Mouse (Mus musculus) adrenal gland, postnatal 10 days (tissue): ENCODE results near the gene Tubb1. TPM values are rescaled to one million over a fixed set of nuclear protein-coding genes. Genes with fewer than 3 reads are reported as not detected.

ENCODE experiments used
- DNase-seq: peaks from one replicate; pipeline ENCODE4 v3.0.0; 2021; ENCODE audit warnings: mixed read lengths
- total RNA-seq, 2 experiments: library from RNA; stranded (reverse); gene quantifications; 2 replicates each; pipeline ENCODE4 v1.2.3; 2021

The Tubb1 gene
- total RNA-seq, 2 experiments from 2014 or later = 1.0 to 1.3 TPM

DNA sequence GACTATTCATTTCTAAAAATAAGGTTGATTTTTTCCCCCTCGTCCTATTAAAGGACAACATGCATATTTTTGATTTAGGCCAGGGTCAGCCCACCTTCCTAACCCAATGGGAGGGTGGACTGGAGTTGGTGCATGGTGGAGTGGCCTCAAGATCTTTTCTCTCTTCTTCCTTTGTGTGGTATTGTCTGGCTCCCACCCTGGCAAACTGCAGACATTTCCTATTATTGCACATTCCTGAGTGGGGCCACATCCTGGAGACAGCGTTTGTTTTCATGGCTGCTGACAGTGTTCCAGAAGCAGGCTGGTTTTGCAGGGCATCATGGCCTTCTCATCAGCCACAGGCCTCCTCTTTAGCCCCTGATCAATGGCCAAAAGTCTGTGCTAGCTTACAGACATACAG is 7.4 kb upstream of the Tubb1 start:
- DNase-seq = no peak

DNA sequence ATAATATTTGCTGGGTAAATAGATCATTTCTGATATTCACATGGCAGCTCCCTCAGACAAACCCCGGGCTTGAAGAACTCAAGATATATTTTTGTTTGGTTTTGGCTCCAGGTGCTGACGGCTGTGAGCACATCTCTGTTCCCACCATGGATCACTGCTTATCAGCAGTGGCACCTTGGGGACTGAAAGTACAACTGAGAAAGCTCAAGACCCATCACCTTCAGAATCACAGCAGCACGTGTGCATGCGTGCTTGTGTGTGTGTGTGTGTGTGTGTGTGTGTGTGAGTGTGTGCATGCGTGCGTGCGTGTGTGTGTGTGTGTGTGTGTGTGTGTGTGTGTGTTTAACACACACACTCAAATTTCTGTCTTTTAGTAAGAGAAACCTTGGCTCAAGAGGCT is 6.1 kb upstream of the Tubb1 start:
- DNase-seq = no peak

DNA sequence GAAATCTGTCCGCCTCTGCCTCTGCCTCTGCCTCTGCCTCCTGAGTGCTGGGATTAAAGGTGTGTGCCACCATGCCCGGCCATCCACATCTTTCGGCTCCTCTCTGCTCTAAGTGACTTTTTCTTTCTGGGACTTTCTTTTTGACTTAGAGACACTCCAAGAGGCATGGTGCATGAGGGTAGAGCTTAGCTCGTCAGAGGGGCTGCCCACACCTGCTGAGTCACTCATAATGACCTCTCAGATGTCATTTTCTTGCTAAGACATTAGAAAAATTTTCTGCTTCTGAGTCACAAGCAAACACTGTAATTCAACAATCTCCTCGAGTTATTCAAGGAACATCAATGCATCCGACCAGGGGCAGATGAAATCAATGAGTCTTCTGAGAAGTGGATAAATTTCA is 5.5 kb upstream of the Tubb1 start:
- no peak for DNase-seq

DNA sequence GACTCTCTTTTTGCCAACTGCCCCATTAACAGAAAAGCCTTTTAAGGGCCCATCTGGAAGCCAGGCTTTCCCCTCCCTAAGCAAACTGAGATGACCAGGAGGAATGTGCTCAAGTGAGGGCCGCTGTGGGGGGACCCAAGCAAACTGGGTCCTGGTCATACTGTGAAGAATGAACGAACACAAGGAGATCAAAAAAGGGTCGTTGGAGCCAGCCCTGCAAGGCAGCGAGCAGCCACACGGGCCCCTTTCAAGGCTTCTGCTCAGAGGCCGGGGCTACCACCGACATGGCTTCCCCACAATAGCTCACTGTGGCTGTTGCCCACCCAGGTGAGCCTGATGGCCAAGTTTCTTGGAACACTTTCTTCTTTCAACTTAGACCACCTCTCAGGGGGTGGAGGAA is 4.0 kb upstream of the Tubb1 start:
- DNase-seq = no peak

DNA sequence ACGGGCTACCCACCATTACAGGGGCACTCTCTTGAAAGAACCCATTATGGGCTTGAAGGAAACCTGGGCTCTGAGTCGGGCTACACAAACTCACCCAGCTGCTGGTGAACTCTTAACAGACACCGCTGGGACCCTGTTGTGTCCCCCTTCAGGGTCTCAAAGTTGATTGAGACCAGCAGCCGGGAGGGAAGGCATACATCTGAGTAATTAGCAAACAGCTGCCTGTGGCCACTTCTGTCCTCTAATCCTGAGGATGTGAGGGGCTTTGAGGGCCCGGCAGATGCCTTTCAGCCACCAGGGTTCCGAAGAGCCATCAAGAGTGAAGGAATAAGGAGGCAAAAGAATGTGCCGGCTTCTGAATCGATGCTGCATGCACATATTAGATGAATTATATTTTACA is 3.6 kb upstream of the Tubb1 start:
- DNase-seq = no peak

DNA sequence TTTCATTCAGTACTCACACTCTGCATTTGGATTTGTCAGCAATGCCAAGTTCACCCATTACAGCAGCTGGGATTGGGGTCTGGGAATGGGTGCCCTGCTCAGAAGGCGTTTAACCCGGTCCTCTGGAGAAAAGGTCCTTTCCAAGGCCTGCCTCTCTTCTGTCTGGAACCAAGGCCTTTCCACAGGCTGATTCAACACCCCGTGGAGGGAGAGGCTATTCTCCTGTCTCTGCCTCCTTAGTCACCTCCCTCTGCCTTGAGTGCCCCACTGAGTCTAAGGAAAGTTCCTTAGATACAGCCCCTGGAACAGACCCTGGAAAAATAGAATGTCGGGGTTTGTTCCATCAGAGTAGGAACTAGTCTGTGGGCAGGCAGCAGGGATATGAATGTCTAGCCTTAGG is 2.1 kb upstream of the Tubb1 start:
- DNase-seq = no peak

DNA sequence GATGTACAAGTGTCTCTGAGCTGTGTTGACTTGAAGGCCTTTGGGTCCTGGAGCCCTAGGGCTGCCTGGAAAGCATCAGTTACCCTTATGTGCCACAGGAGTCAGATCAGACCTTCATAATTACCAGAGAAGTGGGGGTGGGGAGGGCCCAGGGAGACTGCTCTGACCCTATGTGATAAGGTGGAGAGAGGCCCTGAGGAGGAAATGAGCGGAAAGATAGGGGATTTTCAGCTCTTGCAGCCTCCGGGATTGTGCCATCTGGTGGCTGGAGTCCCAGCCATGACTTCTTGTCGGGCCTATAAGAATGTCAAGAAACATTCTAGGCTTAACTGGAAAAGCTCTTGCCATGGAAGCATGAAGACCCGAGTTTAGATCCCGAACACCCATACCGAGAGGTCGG is 3.2 kb downstream of the Tubb1 start:
- peak; percentile 32 for DNase-seq

DNA sequence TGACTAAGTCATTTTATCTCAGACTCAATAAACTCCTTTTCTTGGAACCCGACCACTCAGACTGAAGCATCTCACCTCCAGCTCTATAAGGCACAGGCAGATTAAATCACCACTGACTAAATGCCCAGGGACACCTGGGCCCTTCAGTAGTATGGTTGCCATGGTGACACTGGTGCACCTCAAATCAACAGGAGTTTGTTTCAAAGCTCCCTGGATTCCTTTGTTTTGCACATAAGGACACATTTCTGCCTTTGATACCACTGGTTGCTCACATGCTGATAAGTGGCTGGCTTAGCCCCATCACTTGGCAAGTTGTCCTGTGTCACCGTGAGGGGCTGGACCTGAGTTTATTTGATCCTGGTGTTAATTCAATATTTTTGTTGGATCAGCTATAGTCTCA is 8.9 kb downstream of the Tubb1 start:
- no peak for DNase-seq

DNA sequence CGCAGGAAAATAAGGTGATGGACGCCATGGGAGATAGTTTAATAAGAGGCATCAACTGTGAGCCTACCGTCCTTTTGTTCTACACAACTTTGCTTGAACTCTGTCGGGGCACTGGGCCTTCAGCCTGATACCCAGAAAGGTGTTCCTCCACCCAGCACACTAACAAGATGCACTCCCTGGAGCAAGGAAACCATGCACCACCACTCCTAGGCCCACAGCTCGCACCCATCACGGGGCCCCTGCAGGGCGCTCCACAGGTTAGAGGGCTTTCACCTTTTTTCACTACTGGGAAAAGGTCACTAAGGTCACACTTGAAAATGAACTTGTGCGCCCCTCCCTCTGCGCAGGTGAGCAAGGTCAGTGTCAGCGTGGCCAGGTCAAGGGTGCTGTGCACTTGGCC is 12.9 kb downstream of the Tubb1 start:
- DNase-seq = no peak

DNA sequence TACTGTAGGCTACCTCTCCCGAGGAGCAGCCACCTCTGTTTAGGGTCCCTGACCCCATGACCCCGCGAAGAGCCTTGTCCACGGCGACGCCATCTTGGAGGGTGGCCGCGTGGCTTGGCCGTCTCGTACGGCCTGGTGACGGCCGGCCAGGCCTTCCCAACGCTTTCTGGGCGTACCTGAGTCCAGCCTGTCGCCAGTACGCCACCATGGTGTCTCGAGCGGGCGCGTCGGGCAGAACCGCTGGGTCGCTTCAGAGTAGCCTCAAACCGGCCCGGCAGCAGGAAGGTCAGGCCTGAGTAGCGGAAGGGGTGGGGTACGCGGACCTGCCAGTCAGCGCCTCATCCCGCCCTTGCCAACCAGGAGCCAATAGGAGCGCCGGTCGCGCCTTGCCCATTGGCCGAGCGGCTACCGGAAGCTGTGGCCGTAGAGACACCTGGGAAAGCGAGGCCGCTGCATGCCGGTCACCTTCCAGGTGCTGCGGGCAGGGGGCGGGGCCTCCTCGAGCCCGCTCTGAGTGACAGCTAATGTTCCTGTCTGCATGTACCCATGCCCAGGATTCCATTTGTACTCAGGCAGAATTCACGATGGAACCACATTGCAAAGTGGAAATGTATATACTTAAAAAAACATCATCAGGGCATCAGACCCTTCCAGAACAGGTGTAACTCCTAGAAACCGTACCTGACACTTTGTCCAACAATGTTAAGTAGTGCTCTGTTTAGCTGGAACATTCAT is 13.5 kb downstream of the Tubb1 start, which contains the start of gene Atp5e:
Gene Atp5e (minus strand): TSS at position 317 of the 735 bp plus-strand sequence.
- peak; percentile 97 for DNase-seq

DNA sequence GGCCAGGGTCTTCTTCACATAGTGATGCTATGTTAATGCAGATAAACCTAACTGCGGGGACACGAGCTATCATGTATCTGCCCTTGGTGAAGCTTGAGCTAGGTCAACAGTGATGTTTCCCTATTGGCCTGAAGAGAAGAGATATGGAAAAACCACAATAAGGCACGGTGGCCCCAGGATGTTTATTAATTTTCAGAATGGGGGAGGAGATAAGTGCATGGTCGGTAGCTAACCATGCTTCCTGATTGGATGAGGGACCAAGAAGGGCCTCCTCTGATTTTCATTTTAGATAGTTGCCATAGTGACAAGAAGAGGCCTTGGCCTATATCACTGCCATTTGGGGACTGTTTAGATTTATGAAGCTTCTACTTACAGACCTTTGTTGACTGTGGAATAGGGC is 19.8 kb downstream of the Tubb1 start:
- peak; percentile 37 for DNase-seq

DNA sequence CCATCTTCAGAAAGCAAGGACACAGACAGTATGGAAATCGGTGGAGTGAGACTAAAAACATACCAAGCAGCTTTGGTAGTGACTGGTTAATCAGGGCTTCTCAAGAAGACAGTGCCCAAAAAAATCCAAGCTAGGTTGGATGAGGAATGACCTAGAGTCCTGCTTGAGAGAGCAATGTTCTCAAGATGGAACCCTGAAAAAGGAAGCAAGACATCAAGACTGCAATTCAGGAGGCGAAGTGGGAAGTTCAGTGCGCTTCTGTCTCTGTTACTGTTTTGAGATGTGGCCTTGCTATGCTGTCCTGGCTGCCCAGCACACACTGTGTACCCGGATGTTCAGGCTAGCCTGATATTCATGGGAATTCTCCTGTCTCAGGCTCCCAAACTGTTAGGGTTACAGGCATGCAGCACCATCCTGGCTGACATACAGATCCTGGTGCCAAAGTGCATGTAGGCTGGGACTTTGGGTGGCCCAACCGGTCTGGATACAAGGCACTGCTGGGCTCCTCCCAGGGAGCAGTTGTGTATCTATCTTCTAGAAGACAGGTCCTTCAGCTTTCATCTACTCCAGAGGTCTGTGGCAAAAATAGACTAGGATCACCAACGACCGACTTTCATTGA is 20.4 kb downstream of the Tubb1 start:
- DNase-seq = peak; percentile 44

DNA sequence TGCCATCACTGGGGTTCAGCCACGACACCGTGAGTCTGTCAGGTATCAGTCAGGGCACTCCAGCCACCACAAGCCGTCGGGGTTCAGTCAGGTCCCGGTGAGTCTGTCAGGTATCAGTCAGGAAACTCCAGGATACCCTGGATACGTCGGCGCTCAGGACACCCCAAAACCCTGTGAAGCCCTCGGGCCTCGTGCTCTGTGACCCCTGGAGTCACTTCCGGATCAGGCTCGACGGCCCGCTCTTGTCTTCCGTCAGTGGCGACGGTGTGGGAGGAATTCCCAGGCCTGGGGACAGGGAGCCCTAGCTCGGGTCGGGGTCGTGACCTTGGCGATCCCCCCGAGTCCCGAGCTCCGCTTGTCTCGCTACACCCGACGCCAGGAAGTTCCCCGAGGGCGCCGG is 21.9 kb downstream of the Tubb1 start:
- no peak for DNase-seq

DNA sequence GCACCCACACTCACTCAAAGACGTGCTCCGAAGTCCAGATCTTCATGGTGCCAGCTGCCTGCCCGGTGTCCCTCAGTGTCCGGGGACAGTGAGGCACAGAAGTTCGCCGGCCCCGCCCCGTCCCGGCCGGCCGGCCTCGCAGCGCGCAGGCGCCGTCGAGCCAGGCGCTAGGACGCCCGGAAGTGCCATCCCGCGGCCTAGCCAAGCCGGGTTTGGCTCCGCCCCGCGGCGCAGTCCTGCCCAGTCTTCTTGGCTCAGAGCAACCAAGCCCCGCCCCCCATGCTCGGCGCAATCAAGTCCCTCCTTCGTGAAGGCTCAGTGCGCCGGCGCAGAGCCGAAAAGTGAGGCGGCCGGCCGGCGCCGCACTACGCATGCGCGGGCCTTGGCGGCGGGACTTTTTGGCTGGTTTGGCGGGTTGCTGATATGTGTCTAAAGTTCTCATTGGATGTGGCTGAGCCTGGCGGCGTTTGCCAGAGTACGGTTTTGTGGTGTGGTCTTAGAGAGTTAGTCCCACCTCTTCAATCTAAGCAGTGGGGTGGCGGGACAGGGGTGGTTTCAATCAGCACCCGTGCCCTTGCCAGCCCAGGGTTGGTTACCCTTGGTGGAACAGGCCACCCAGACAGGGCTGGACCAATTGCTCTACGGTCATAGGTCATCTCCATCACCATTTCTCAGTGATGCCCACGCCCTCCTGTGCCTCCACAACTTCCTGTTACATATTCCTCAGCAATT is 22.5 kb downstream of the Tubb1 start, which contains the start of gene Prelid3b:
Gene Prelid3b (minus strand): TSS at position 264 of the 732 bp plus-strand sequence.
- DNase-seq = peak; percentile 100

DNA sequence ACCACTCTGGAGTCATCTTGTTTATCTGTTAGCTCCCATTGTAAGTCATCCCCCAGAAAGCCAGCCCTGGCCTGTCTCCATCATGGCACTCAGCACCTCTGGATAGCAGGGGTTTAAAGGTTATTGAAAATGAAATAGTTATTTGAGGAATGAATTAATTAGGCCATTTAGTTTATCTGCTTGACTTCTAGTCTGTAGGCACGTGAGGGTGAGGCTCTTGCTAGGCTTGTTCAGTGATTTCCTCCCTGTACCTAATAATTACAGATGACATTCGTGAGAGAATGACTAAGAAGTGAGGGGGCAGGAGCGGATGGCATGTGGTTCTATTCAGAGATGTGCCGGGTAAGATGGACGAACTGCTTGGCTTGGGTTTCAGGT is 23.0 kb downstream of the Tubb1 start:
- DNase-seq = no peak

DNA sequence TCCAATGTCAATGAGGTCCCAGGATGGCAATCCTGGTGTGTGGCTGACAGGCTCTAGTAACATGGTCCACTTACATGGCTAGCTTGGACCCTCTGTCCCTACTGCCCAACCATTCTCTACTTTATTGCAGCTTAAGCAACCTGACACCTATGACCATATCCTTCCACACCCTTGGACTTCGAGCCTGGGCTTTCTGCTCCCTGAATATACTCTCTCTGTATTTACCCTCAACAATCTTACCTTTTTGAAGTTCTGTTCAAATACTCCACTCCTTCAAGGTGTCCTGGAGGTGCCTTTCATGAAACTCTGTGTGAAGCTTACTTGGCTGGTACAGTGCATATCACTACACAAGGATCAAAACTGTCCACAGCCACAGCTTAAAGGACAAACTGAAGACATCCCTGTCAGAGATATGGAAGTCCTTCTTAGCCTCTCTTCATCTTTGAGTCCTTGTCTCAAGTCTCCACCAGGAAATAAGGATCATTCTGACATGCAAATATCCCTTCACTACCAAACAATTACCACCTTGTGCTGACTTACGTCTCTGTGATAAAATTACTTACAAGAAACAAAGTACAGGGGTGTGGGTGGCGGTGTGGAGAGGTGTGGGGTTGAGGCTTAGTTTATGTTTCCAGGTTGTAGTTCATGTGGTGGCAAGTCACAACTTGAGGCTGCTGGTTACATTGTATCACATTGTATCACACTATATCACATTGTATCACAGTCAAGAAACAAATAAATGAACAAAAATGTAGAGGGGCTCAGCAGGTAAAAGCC is 27.2 kb downstream of the Tubb1 start:
- no peak for DNase-seq

DNA sequence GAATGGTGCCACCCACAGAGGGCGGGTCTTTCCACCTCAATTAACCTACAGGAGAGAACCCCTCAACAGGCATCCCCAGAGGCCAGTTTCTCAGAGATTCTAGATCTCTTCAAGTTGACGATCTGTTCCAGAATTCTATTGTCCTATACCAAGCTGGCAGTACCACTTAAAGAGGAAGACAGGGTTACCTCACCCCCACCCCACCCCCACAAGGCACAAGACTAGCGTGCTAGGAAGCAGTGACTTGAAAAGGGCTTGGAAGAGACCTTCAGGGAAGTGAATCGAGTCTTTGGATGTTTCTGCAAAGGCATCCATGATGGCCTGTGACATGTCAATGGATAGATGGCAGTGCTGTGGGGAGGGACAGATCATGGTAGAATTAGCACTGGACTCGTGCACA is 28.3 kb downstream of the Tubb1 start:
- no peak for DNase-seq

DNA sequence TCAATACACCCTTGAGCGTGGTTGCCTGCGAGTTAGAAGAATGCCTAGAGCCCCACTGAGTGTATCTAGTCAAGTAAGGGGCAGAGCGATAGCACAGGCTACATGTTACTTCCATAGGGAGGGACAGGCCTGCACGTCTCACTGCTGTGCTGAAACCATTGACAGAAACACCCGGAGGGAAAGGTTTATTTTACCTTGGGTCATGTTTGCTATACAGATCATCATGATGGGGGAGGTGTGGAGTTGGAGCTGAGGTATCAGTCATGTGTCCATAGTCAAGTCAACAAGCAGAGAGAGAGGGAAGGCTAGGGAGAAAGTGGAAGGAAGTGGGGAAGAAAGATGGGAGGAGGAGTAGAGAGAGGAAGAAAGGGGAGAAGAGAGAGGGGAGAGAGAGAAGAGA is 36.5 kb downstream of the Tubb1 start:
- no peak for DNase-seq

DNA sequence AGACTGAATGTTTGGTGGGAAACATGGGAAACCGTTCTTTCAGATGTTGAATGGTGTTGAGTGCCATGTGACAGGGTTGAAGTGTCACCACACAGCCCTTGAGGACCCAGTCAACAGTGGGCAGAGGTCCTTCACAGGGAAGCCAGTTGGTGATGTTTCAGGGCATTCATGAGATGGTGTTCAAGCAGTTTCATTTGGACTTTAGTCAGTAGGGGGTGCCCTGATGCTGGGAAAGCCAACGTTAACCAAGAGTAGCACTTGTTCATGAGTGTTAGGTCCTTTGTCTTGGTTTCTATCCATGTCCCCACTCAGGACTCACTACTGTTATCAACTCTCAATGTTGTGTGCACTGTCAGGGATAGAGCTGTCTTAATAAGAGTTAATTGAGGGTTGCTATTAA is 42.4 kb downstream of the Tubb1 start:
- peak; percentile 38 for DNase-seq

DNA sequence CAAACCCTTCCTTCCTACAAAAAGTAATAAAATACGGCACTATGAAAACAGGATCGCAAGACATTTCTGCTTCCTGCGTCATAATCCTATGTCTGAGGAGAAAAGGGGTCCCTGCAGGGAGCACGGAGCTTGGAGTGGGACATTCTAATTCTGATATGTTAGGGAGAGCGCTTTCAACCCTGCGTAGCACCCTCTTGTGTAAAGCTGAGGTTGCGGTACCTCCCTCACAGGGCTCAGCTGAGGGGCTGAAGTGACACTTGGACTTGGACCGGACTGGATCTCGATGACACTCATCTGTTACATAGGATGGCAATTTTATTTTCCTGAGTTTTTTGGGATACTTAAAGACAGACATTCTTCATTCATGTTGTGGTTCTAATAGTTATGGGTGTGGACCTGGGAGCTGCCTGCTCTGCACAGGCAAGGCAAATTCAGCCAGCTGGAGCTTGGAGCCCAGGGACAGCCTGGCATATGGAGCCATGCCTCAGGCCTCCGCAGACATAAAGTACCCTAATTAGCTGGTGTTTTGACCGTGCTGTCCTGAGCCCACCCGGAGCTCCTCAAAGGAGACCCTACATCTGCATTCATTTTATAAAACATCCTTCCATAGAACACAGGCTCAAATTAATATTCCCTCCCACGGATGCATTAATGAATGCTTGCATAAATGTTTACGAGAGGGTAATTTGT is 50.5 kb downstream of the Tubb1 start:
- no peak for DNase-seq

DNA sequence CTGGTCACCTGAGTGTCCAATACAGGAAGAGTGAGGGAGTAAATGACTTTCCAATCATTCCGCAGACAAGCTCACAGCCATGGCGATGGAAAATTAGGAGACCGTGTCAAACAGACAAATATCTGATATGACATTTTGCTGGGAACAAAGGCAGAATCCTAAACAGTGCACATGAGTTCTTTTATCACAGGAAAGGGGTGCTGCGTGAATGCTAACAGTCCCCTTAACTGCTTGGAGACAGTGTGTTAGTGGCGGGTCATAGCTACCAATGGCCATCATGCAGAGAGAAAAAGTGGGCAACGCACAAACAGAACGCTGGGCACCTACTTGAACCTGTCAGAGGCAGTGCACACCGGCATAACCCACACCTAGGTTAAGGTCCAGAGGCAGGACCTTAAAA is 51.0 kb downstream of the Tubb1 start:
- DNase-seq = no peak

DNA sequence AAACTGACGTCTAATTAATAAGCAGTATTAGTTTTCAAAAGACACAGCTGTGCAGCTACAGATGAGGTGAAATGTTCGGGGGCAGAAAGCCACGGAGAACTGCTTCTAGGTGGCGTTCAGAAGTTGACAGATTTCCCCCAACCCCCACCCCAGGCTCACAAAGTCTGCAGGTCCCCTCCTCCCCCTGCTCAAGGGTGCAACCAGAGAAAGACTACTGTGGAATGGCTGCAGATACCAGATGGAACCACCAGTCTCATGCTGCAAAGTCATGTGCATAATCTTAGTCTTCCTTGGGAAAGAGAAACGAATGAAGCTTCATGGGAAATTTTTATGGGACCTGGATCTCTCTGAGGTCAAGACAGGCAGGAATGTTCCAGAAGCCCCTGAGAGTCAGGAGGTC is 51.8 kb downstream of the Tubb1 start:
- no peak for DNase-seq
